Mouse (Mus musculus) mouse embryonic stem cell (cell line): Measurements from ENCODE around the gene Umod.

ENCODE experiments used
- in situ Hi-C, 2 experiments: fragments of 300-500 bp; cut with MboI; formaldehyde crosslinking; loops; 1 replicate in 1 of 2; 3 replicates in 1 of 2; pipeline ENCODE4 v1.14.3; 2019 to 2020; ENCODE audit warnings: low sequenced_read_pairs in 2 of 2, low pct_unique_long_range_greater_than_20kb in 1 of 2, mixed read lengths in 1 of 2; ENCODE audit not compliant: unreplicated experiment in 1 of 2

The Umod gene

GRCm38 (mm10) chr7:119459185-119459584, 19.9 kb downstream of the Umod start, which contains the start of gene Gp2:
Gene Gp2, minus strand, starts transcription at chr7:119459285.
- in situ Hi-C loops = no loop called here

- in situ Hi-C loops = no loop called here
Observed at GRCm38 (mm10) chr7:119454192-119454591, 24.9 kb downstream of the Umod start.

- in situ Hi-C loops = no loop called here
Observed at GRCm38 (mm10) chr7:119443849-119444248, 35.2 kb downstream of the Umod start.

- in situ Hi-C loops = no loop called here
Observed at GRCm38 (mm10) chr7:119441938-119442337, 37.1 kb downstream of the Umod start.

GRCm38 (mm10) chr7:119427180-119427616, 51.9 kb downstream of the Umod start:
- in situ Hi-C loops = loop anchor here (5.0 to 10.0 kb wide), 2 partner anchors 402 to 410 kb away; no protein-coding TSS in a partner anchor

- in situ Hi-C loops = loop anchor here in 1 of 2 experiments (10.0 kb wide), 1 partner anchor 396 kb away; no protein-coding TSS in a partner anchor
Observed at GRCm38 (mm10) chr7:119420730-119421129, 58.4 kb downstream of the Umod start.

GRCm38 (mm10) chr7:119418523-119418922, 60.6 kb downstream of the Umod start:
- in situ Hi-C loops = no loop called here
